Mouse (Mus musculus) neural tube, embryonic 12.5 days (tissue): ENCODE measurements around the gene Krt222. TPM values are rescaled to one million over a fixed set of nuclear protein-coding genes. Genes with fewer than 3 reads are reported as not detected.

Experiments used
- ATAC-seq: fragments of 200-750 bp; cut with Nextera tagmentation; 2 replicates; pipeline ENCODE4 v1.8.0; 2017; ENCODE audit warnings: low read depth, mild to moderate bottlenecking, moderate TSS enrichment, moderate library complexity; ENCODE audit not compliant: low FRiP score
- H3K27ac ChIP-seq: fragments of 300-500 bp; sonication (generic); 2 replicates; pipeline ENCODE4 v1.5.1; 2016
- H3K27me3 ChIP-seq: fragments of 300-500 bp; sonication (generic); replicated peaks from 2 replicates; pipeline ENCODE4 v1.6.1; 2016; ENCODE audit warnings: mild to moderate bottlenecking
- H3K36me3 ChIP-seq: fragments of 300-500 bp; sonication (generic); 2 replicates; pipeline ENCODE4 v1.6.1; 2016; ENCODE audit warnings: mild to moderate bottlenecking
- H3K4me1 ChIP-seq: fragments of 300-500 bp; sonication (generic); 2 replicates; pipeline ENCODE4 v1.6.1; 2016
- H3K4me2 ChIP-seq: fragments of 300-500 bp; sonication (generic); replicated peaks from 2 replicates; pipeline ENCODE4 v1.6.1; 2016; ENCODE audit warnings: mild to moderate bottlenecking
- H3K4me3 ChIP-seq: fragments of 300-500 bp; sonication (generic); 2 replicates; pipeline ENCODE4 v1.5.1; 2016
- H3K9ac ChIP-seq: fragments of 300-500 bp; sonication (generic); 2 replicates; pipeline ENCODE4 v1.6.1; 2016; ENCODE audit warnings: mild to moderate bottlenecking
- H3K9me3 ChIP-seq: fragments of 300-500 bp; sonication (generic); 2 replicates; pipeline ENCODE4 v1.6.1; 2016; ENCODE audit warnings: mild to moderate bottlenecking
- WGBS: fragments of 180-500 bp; shearing (Covaris S2); methylation state at CpG from one replicate; pipeline ENCODE4 v1.1.7; 2016; 5-methylcytosine and 5-hydroxymethylcytosine counted together
- polyA plus RNA-seq: library from polyadenylated mRNA; unstranded; fragments of >200 nt; fragmentation: Nextera tagmentation; extraction: Ambion mirVana; gene quantifications from 2 replicates; pipeline ENCODE4 v1.2.1, GENCODE M21; 2016

Krt222 gene
- polyA plus RNA-seq, 1 experiment from 2014 or later = 1.5 TPM

DNA sequence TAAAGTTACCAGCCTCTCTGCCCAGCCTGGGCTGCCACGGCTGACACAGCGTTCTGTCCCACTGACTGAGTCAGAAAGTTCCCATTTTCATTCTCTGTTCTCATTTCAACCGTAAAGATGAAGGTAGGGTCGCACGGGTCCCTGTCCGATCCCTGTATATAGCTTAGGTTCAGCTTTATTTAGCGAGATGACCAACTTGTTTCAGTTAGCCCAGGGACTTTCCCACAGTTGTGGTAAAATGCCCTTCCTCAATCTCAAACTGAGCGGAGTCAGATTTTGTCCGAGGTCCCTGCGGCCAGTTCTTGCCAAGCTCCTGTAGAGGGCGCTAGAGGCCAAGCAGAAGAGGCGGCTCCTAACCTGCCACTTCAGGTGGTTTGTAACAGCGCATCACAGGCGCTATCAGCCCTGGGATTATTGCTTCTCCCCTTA, 54.7 kb downstream of the Krt222 start:
- ATAC-seq = no peak
- H3K4me1 ChIP-seq = no peaks in the 10 kb centered on the region
- no peak overlapping the region for H3K27ac ChIP-seq
- H3K4me2 ChIP-seq = no peak overlapping the region
- H3K4me3 ChIP-seq = no peak overlapping the region
- no peaks in the 10 kb centered on the region for H3K9me3 ChIP-seq
- H3K36me3 ChIP-seq = no peaks in the 10 kb centered on the region
- WGBS = 25% methylated on average over 14 of the region's 14 CpGs
- H3K9ac ChIP-seq = no peak overlapping the region
- H3K27me3 ChIP-seq = no peaks in the 10 kb centered on the region

DNA sequence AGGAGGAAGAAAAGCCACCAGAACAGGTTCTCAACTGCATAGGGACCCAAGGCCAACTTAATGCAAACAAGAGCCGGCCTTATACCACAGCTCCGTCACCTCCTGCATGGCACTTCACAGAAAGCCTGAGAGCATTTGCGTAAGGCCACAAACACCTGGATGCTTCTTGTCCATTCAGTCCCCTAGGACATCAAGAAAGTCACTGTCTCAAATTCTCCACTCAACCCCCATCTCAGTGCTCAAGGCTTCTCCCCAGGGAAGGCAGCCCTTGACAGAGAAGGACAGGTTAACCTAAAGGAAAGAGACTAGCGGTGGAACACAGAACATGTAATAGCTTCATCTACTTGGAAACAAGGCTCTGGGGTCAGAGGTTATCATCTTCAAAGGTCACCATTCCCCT, 56.5 kb downstream of the Krt222 start:
- 95% methylated on average over 4 of the region's 4 CpGs for WGBS
- Histone ChIP-seq H3K4me3 (no peak overlapping the region), H3K9ac (no peak overlapping the region), H3K27ac (no peak overlapping the region), H3K36me3 (no peaks in the 10 kb centered on the region), H3K9me3 (no peaks in the 10 kb centered on the region), H3K4me2 (no peak overlapping the region), H3K4me1 (peaks cover 7% of the 10 kb centered on the region; the same call in 1 of the 2 replicates), H3K27me3 (no peaks in the 10 kb centered on the region)
- no peak for ATAC-seq

DNA sequence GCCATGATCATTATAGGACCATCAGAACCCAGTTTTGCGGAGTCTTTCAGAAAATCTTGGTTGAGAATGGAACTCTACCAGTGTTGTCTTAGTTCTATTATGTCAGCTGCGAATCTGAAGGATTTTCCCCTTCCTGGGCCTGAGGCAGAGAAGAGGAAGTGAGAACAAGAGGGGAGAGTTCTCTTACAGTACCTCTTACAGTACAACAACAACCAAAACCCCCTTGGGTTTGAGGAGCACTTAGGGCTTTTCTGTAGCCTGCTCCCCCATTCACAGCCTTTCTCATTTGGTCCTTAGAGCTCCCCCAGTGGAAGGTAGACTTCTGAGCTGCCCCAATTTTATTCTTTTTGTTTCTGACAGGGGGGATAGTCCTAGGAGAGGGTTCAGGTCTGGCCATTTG, 57.0 kb downstream of the Krt222 start:
- 75% methylated on average over 2 of the region's 2 CpGs for WGBS
- no peak overlapping the region for H3K4me3 ChIP-seq
- no peak overlapping the region for H3K9ac ChIP-seq
- no peak overlapping the region for H3K4me2 ChIP-seq
- H3K9me3 ChIP-seq = no peaks in the 10 kb centered on the region
- peaks cover 10% of the 10 kb centered on the region; the same call in 1 of the 2 replicates for H3K4me1 ChIP-seq
- H3K27me3 ChIP-seq = no peaks in the 10 kb centered on the region
- no peak overlapping the region for H3K27ac ChIP-seq
- H3K36me3 ChIP-seq = no peaks in the 10 kb centered on the region
- no peak for ATAC-seq

Other genes starting within 250 kb of the Krt222 start
- 190 and 194 TPM in 2 replicates for gene Top2a, start 219.9 kb downstream of the Krt222 start, polyA plus RNA-seq
- gene Igfbp4, start 202.8 kb downstream of the Krt222 start, polyA plus RNA-seq = 327 and 330 TPM in 2 replicates
- 0.22 and 0.41 TPM in 2 replicates for gene Tns4, start 154.8 kb downstream of the Krt222 start, polyA plus RNA-seq
- gene Ccr7, start 89.0 kb downstream of the Krt222 start, polyA plus RNA-seq = 0.19 and 0.23 TPM in 2 replicates
- 339 and 348 TPM in 2 replicates for gene Smarce1, start 13.1 kb downstream of the Krt222 start, polyA plus RNA-seq
- 0.18 and 0.47 TPM in 2 replicates for gene Krt24, start 41.2 kb upstream of the Krt222 start, polyA plus RNA-seq
- gene Krt25, start 78.9 kb upstream of the Krt222 start, polyA plus RNA-seq = 0.13 TPM in 1 of 2 replicates, not detected in the other
- 0.23 TPM in 1 of 2 replicates, not detected in the other for gene Krt26, start 93.9 kb upstream of the Krt222 start, polyA plus RNA-seq
- gene Krt27, start 107.0 kb upstream of the Krt222 start, polyA plus RNA-seq = not detected in 2 replicates
- gene Krt28, start 130.8 kb upstream of the Krt222 start, polyA plus RNA-seq = 0.30 and 0.40 TPM in 2 replicates
- 32.2 and 36.1 TPM in 2 replicates for gene Krt10, start 145.3 kb upstream of the Krt222 start, polyA plus RNA-seq
- gene Krt12, start 178.2 kb upstream of the Krt222 start, polyA plus RNA-seq = not detected in 2 replicates
- 0.20 and 0.38 TPM in 2 replicates for gene Krt20, start 194.1 kb upstream of the Krt222 start, polyA plus RNA-seq
- gene Krt23, start 249.1 kb upstream of the Krt222 start, polyA plus RNA-seq = not detected in 2 replicates